Mouse (Mus musculus) midbrain, embryonic 15.5 days (tissue): ENCODE results near the gene Dnhd1. TPM values are rescaled to one million over a fixed set of nuclear protein-coding genes. Genes with fewer than 3 reads are reported as not detected.
"Not testable (repeated sequence)": the region's sequence is repeated elsewhere in the genome, so short reads cannot be mapped to it uniquely, and the experiment has no call there.

Source experiments
- ATAC-seq: fragments of 200-750 bp; cut with Nextera tagmentation; replicated peaks from 2 replicates; pipeline ENCODE4 v1.8.0; 2017; ENCODE audit warnings: moderate TSS enrichment
- H3K27ac ChIP-seq: fragments of 300-500 bp; sonication (generic); 2 replicates; pipeline ENCODE4 v1.5.1; 2015; ENCODE audit warnings: mild to moderate bottlenecking, inconsistent platforms
- H3K27me3 ChIP-seq: fragments of 300-500 bp; sonication (generic); replicated peaks from 2 replicates; pipeline ENCODE4 v1.6.1; 2015; ENCODE audit warnings: inconsistent platforms
- H3K36me3 ChIP-seq: fragments of 300-500 bp; sonication (generic); replicated peaks from 2 replicates; pipeline ENCODE4 v1.6.1; 2015; ENCODE audit warnings: inconsistent platforms
- H3K4me1 ChIP-seq: fragments of 300-500 bp; sonication (generic); 2 replicates; pipeline ENCODE4 v1.6.1; 2015; ENCODE audit warnings: inconsistent platforms
- H3K4me2 ChIP-seq: fragments of 300-500 bp; sonication (generic); 2 replicates; pipeline ENCODE4 v1.6.1; 2015; ENCODE audit warnings: inconsistent platforms, mild to moderate bottlenecking, moderate library complexity
- H3K4me3 ChIP-seq: fragments of 300-500 bp; sonication (generic); 2 replicates; pipeline ENCODE4 v1.5.1; 2015; ENCODE audit warnings: mild to moderate bottlenecking, inconsistent platforms
- H3K9ac ChIP-seq: fragments of 300-500 bp; sonication (generic); 2 replicates; pipeline ENCODE4 v1.6.1; 2015; ENCODE audit warnings: mild to moderate bottlenecking, inconsistent platforms
- H3K9me3 ChIP-seq: fragments of 300-500 bp; sonication (generic); 2 replicates; pipeline ENCODE4 v1.6.1; 2016; ENCODE audit warnings: inconsistent platforms
- WGBS: fragments of 180-500 bp; shearing (Covaris S2); methylation state at CpG from one replicate; pipeline ENCODE4 v1.1.7; 2015; ENCODE audit warnings: mixed read lengths; 5-methylcytosine and 5-hydroxymethylcytosine counted together
- polyA plus RNA-seq: library from polyadenylated mRNA; unstranded; fragments of >200 nt; fragmentation: Nextera tagmentation; extraction: Ambion mirVana; gene quantifications from 2 replicates; pipeline ENCODE4 v1.2.1, GENCODE M21; 2015

Dnhd1 gene
- polyA plus RNA-seq, 1 experiment from 2014 or later = 2.7 TPM

GRCm38 (mm10) chr7:105735464-105735863, 84.8 kb downstream of the Dnhd1 start:
- WGBS = 53% methylated on average over 4 of the region's 4 CpGs
- H3K27me3 ChIP-seq = not testable (repeated sequence)

GRCm38 (mm10) chr7:105736264-105736901, 85.8 kb downstream of the Dnhd1 start, which contains the start of gene Ilk:
Gene Ilk, plus strand, starts transcription at chr7:105736592.
- 2% methylated on average over 54 of the region's 62 CpGs for WGBS
- ATAC-seq = peak; percentile 96
- H3K27me3 ChIP-seq = no peaks in the 10 kb centered on the region
- H3K27ac ChIP-seq = peak within 1 kb of the TSS; percentile 79
- peak within 1 kb of the TSS; percentile 95 for H3K4me2 ChIP-seq
- peak within 1 kb of the TSS; percentile 93 for H3K9ac ChIP-seq
- peak within 1 kb of the TSS; percentile 84 for H3K4me3 ChIP-seq
- H3K36me3 ChIP-seq = peaks cover 34% of the 10 kb centered on the region; the same call in 1 of the 2 replicates
- H3K9me3 ChIP-seq = no peaks in the 10 kb centered on the region
- H3K4me1 ChIP-seq = peaks cover 27% of the 10 kb centered on the region

More at GRCm38 (mm10) chr7:105735464-105735863, 84.8 kb downstream of the Dnhd1 start:
- H3K27ac ChIP-seq, H3K9me3 ChIP-seq, ATAC-seq: not testable (repeated sequence)
- H3K4me1 ChIP-seq = peaks cover 27% of the 10 kb centered on the region
- H3K4me2 ChIP-seq = peak overlapping the region; percentile 95
- H3K36me3 ChIP-seq = peaks cover 26% of the 10 kb centered on the region; the same call in 1 of the 2 replicates
- H3K9ac ChIP-seq = peak overlapping the region; percentile 93
- peak overlapping the region; percentile 84 for H3K4me3 ChIP-seq

GRCm38 (mm10) chr7:105736911-105737521, 86.4 kb downstream of the Dnhd1 start, which contains the start of gene Rrp8:
Gene Rrp8, minus strand, starts transcription at chr7:105737385.
- H3K9ac ChIP-seq = peak within 1 kb of the TSS; percentile 93
- ATAC-seq = peak; percentile 48
- peaks cover 27% of the 10 kb centered on the region for H3K4me1 ChIP-seq
- H3K9me3 ChIP-seq = no peaks in the 10 kb centered on the region
- H3K4me3 ChIP-seq = peak within 1 kb of the TSS; percentile 84
- peaks cover 36% of the 10 kb centered on the region; the same call in 1 of the 2 replicates for H3K36me3 ChIP-seq
- WGBS = 2% methylated on average over 30 of the region's 30 CpGs
- H3K27me3 ChIP-seq = no peaks in the 10 kb centered on the region
- peak within 1 kb of the TSS; percentile 79 for H3K27ac ChIP-seq
- H3K4me2 ChIP-seq = peak within 1 kb of the TSS; percentile 95

GRCm38 (mm10) chr7:105737648-105738047, 87.0 kb downstream of the Dnhd1 start:
- H3K4me3 ChIP-seq = peak overlapping the region; percentile 84
- ATAC-seq = no peak
- H3K9me3 ChIP-seq = no peaks in the 10 kb centered on the region
- H3K27ac ChIP-seq = no peak overlapping the region
- H3K4me1 ChIP-seq = peaks cover 27% of the 10 kb centered on the region
- peak overlapping the region; percentile 95 for H3K4me2 ChIP-seq
- H3K36me3 ChIP-seq = peaks cover 35% of the 10 kb centered on the region; the same call in 1 of the 2 replicates
- no peaks in the 10 kb centered on the region for H3K27me3 ChIP-seq
- H3K9ac ChIP-seq = peak overlapping the region; percentile 93; the same call in 1 of the 2 replicates
- WGBS = 24% methylated on average over 3 of the region's 3 CpGs

- Histone ChIP-seq H3K27me3 (no peaks in the 10 kb centered on the region), H3K36me3 (peaks cover 30% of the 10 kb centered on the region; the same call in 1 of the 2 replicates), H3K4me3 (no peak overlapping the region), H3K27ac (no peak overlapping the region), H3K4me2 (no peak overlapping the region; the same call in 1 of the 2 replicates), H3K4me1 (peaks cover 32% of the 10 kb centered on the region), H3K9me3 (no peaks in the 10 kb centered on the region), H3K9ac (no peak overlapping the region)
- ATAC-seq = no peak
- WGBS = 82% methylated on average over 2 of the region's 2 CpGs
Observed at GRCm38 (mm10) chr7:105738286-105738685, 87.7 kb downstream of the Dnhd1 start.

- no peak overlapping the region for H3K9ac ChIP-seq
- peak overlapping the region; percentile 24; the same call in 1 of the 2 replicates for H3K4me2 ChIP-seq
- no peak overlapping the region for H3K4me3 ChIP-seq
- no peak for ATAC-seq
- H3K36me3 ChIP-seq = peaks cover 23% of the 10 kb centered on the region; the same call in 1 of the 2 replicates
- no peaks in the 10 kb centered on the region for H3K27me3 ChIP-seq
- no peaks in the 10 kb centered on the region for H3K9me3 ChIP-seq
- 36% methylated on average over 3 of the region's 3 CpGs for WGBS
- H3K4me1 ChIP-seq = peaks cover 38% of the 10 kb centered on the region
- H3K27ac ChIP-seq = no peak overlapping the region
Observed at GRCm38 (mm10) chr7:105738948-105739347, 88.3 kb downstream of the Dnhd1 start.

GRCm38 (mm10) chr7:105740089-105740795, 89.6 kb downstream of the Dnhd1 start:
- H3K4me2 ChIP-seq = no peak overlapping the region
- H3K4me1 ChIP-seq = peaks cover 41% of the 10 kb centered on the region
- 86% methylated on average over 13 of the region's 13 CpGs for WGBS
- H3K27ac ChIP-seq = no peak overlapping the region
- no peak for ATAC-seq
- peaks cover 23% of the 10 kb centered on the region; the same call in 1 of the 2 replicates for H3K36me3 ChIP-seq
- no peaks in the 10 kb centered on the region for H3K9me3 ChIP-seq
- no peak overlapping the region for H3K9ac ChIP-seq
- H3K4me3 ChIP-seq = no peak overlapping the region
- no peaks in the 10 kb centered on the region for H3K27me3 ChIP-seq

GRCm38 (mm10) chr7:105740851-105741250, 90.2 kb downstream of the Dnhd1 start:
- Histone ChIP-seq H3K27ac (no peak overlapping the region), H3K27me3 (no peaks in the 10 kb centered on the region), H3K36me3 (peaks cover 23% of the 10 kb centered on the region; the same call in 1 of the 2 replicates), H3K9me3 (no peaks in the 10 kb centered on the region), H3K4me1 (peaks cover 37% of the 10 kb centered on the region), H3K4me2 (no peak overlapping the region), H3K4me3 (no peak overlapping the region), H3K9ac (no peak overlapping the region)
- ATAC-seq = no peak
- WGBS = 87% methylated on average over 6 of the region's 6 CpGs

- Histone ChIP-seq H3K36me3 (peaks cover 28% of the 10 kb centered on the region; the same call in 1 of the 2 replicates), H3K9ac (no peak overlapping the region), H3K9me3 (no peaks in the 10 kb centered on the region), H3K4me3 (no peak overlapping the region), H3K4me1 (peaks cover 35% of the 10 kb centered on the region), H3K27me3 (no peaks in the 10 kb centered on the region), H3K27ac (no peak overlapping the region), H3K4me2 (no peak overlapping the region)
- no peak for ATAC-seq
- 94% methylated on average over 9 of the region's 9 CpGs for WGBS
Observed at GRCm38 (mm10) chr7:105741978-105742377, 91.4 kb downstream of the Dnhd1 start.

- Histone ChIP-seq H3K4me2 (peak overlapping the region; percentile 96), H3K4me3 (0 out of 2 replicates have a peak overlapping the region, but pooled peaks have one; percentile 96), H3K4me1 (peaks cover 28% of the 10 kb centered on the region), H3K36me3 (peaks cover 30% of the 10 kb centered on the region; the same call in 1 of the 2 replicates)
- not testable (repeated sequence) for ATAC-seq, H3K9me3 ChIP-seq, H3K27me3 ChIP-seq, H3K27ac ChIP-seq, H3K9ac ChIP-seq
- WGBS = 88% methylated on average over 7 of the region's 7 CpGs
Observed at GRCm38 (mm10) chr7:105742539-105743215, 92.0 kb downstream of the Dnhd1 start.

GRCm38 (mm10) chr7:105743246-105743925, 92.8 kb downstream of the Dnhd1 start:
- H3K9me3 ChIP-seq, H3K27me3 ChIP-seq: not testable (repeated sequence)
- H3K27ac ChIP-seq = peak overlapping the region; percentile 85
- H3K4me3 ChIP-seq = peak overlapping the region; percentile 96
- peaks cover 30% of the 10 kb centered on the region; the same call in 1 of the 2 replicates for H3K36me3 ChIP-seq
- H3K9ac ChIP-seq = peak overlapping the region; percentile 86
- WGBS = 35% methylated on average over 20 of the region's 20 CpGs
- ATAC-seq = peak; percentile 32
- H3K4me2 ChIP-seq = peak overlapping the region; percentile 96
- H3K4me1 ChIP-seq = peaks cover 21% of the 10 kb centered on the region
